Mouse (Mus musculus): ENCODE measurements around the gene Rilpl1.

DNA sequence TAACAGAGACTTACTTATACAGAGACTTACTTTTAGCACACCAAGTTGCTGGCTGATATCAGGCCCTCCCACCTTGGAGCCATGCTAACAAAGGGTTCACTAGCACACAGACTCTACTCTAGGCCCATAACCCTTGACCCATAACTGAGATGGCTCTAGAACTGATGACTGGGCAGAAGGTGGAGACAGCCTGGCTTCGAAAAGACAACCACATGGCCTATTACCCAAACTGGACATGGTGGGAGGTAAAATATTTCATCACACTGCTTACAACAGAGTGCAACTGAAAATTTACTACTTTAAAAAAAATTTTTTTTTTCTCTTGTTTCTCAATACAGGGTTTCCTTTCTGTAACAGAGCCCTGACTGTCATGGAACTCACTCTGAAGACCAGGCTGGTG lies 63.4 kb downstream of the Rilpl1 start:
- TF ChIP-seq CTCF (IDR thresholded peaks at IDR 0.05; ENCODE audit: low read depth, low read length) (no peak), POLR2A (IDR thresholded peaks at IDR 0.05; ENCODE audit: borderline replicate concordance, low read depth, low read length) (no peak)

All from bone marrow macrophage, adult 2 months (primary cell).